Mouse (Mus musculus) stomach, postnatal 0 days (tissue): ENCODE measurements around the gene Gm17581. TPM values are rescaled to one million over a fixed set of nuclear protein-coding genes. Genes with fewer than 3 reads are reported as not detected.

ENCODE experiments used
- ATAC-seq: fragments of 200-750 bp; cut with Nextera tagmentation; 2 replicates; pipeline ENCODE4 v1.8.0; 2017; ENCODE audit not compliant: low FRiP score, low TSS enrichment
- DNase-seq: peaks from one replicate; pipeline ENCODE4 v3.0.0-alpha.2; 2016; ENCODE audit warnings: low spot score
- H3K27ac ChIP-seq: fragments of 300-500 bp; sonication (generic); replicated peaks from 2 replicates; pipeline ENCODE4 v1.5.1; 2014; ENCODE audit warnings: mild to moderate bottlenecking, control low read depth
- H3K27me3 ChIP-seq: fragments of 300-500 bp; sonication (generic); 2 replicates; pipeline ENCODE4 v1.6.1; 2014; ENCODE audit warnings: low read length; ENCODE audit not compliant: control insufficient read depth, insufficient read depth
- H3K36me3 ChIP-seq: fragments of 300-500 bp; sonication (generic); 2 replicates; pipeline ENCODE4 v1.6.1; 2014; ENCODE audit warnings: low read length, mixed read lengths; ENCODE audit not compliant: control insufficient read depth, insufficient read depth
- H3K4me1 ChIP-seq: fragments of 300-500 bp; sonication (generic); replicated peaks from 2 replicates; pipeline ENCODE4 v1.6.1; 2014; ENCODE audit warnings: antibody characterized with exemption; ENCODE audit not compliant: control insufficient read depth, insufficient read depth
- H3K4me2 ChIP-seq: fragments of 300-500 bp; sonication (generic); replicated peaks from 2 replicates; pipeline ENCODE4 v1.6.1; 2014; ENCODE audit warnings: low read depth, mild to moderate bottlenecking, control low read depth, moderate library complexity
- H3K4me3 ChIP-seq: fragments of 300-500 bp; sonication (generic); 2 replicates; pipeline ENCODE4 v1.5.1; 2014; ENCODE audit warnings: low read depth, low read length, control low read depth
- H3K9ac ChIP-seq: fragments of 300-500 bp; sonication (generic); 2 replicates; pipeline ENCODE4 v1.6.1; 2014; ENCODE audit warnings: mild to moderate bottlenecking, low read length, control low read depth, mixed read lengths
- H3K9me3 ChIP-seq: fragments of 300-500 bp; sonication (generic); 2 replicates; pipeline ENCODE4 v1.6.1; 2016; ENCODE audit warnings: low read length; ENCODE audit not compliant: control insufficient read depth
- CTCF ChIP-seq: IDR thresholded peaks from 2 replicates; pipeline ENCODE4 v1.5.1; 2016; ENCODE audit warnings: antibody characterized with exemption, low read depth, mild to moderate bottlenecking, moderate library complexity
- EP300 ChIP-seq: optimal IDR thresholded peaks from 2 replicates; pipeline ENCODE3; 2016; ENCODE audit warnings: antibody characterized with exemption
- WGBS: fragments of 180-500 bp; shearing (Covaris S2); extraction: QIAGEN DNeasy Blood & Tissue Kit; methylation state at CpG from one replicate; pipeline ENCODE4 v1.1.7; 2014; 5-methylcytosine and 5-hydroxymethylcytosine counted together
- polyA plus RNA-seq: library from polyadenylated mRNA; unstranded; fragments of >200 nt; fragmentation: Nextera tagmentation; extraction: Ambion mirVana; gene quantifications from 2 replicates; pipeline ENCODE4 v1.2.1, GENCODE M21; 2015

Gm17581 gene
- polyA plus RNA-seq, 1 experiment from 2014 or later: not detected

DNA sequence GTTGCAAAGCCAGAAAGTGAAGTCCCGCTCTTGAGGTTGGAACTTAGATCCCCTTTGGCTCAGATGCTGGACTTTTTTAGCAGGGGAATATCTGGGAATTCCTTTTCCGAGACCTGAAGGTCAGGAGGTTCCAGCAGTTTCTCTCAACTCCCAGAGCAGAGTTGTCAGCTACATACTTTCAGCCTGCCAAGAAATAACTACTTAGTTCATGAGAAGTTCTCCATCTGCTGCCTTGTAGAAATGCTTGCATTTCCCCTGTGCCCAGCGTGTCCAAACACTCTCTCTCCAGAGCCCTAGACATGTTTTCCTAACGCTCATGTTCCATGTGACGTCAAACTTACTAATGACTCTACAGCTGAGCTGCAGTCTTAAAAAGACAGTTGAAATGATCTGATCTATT is 586 bp downstream of the Gm17581 start:
- H3K4me3 ChIP-seq: no peak overlapping the region
- no peaks in the 10 kb centered on the region for H3K4me1 ChIP-seq
- no peak for ATAC-seq
- H3K27ac ChIP-seq: 0 out of 2 replicates have a peak overlapping the region, but pooled peaks have one; percentile 9
- no peak overlapping the region for H3K4me2 ChIP-seq
- DNase-seq: no peak
- H3K27me3 ChIP-seq: no peaks in the 10 kb centered on the region
- H3K9me3 ChIP-seq: no peaks in the 10 kb centered on the region
- H3K9ac ChIP-seq: no peak overlapping the region
- no peak for TF ChIP-seq CTCF
- WGBS: 41% methylated on average over 5 of the region's 5 CpGs
- no peaks in the 10 kb centered on the region for H3K36me3 ChIP-seq

DNA sequence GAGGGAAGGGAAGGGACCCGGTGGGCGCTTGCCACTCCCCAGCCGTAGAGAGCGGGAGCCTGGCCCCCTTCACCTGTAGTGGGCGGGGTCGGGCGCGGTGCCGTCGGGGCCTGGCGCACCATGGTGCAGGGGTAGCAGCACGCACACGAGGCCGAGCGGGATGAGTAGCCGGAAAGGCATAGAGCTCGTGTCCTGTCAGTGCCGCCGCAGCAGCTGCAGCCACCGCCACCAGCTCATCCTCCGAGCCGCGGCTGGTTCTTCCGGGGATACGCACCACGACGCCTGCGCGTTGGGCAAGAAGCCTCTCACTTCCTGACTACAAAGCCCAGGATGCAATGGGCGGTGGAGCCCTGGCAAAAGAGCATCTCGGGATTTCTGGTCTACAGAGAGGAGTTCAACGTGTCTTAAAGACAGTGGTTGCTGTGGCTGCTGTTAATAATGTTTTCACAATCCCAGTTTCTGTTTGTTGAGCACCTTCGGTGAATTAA is 6.5 kb downstream of the Gm17581 start, which contains the start of gene Edem2:
TSS of gene Edem2 (minus strand) at position 318 of the 488 bp plus-strand sequence.
- Histone ChIP-seq H3K36me3 (peaks cover 3% of the 10 kb centered on the region; the same call in 1 of the 2 replicates), H3K27me3 (no peaks in the 10 kb centered on the region), H3K4me2 (peak within 1 kb of the TSS; percentile 94), H3K9ac (peak within 1 kb of the TSS; percentile 81), H3K9me3 (no peaks in the 10 kb centered on the region), H3K4me3 (peak within 1 kb of the TSS; percentile 88), H3K27ac (peak within 1 kb of the TSS; percentile 58), H3K4me1 (peaks cover 3% of the 10 kb centered on the region; the same call in 1 of the 2 replicates)
- peak; percentile 93 for DNase-seq
- peak; percentile 85 for ATAC-seq
- TF ChIP-seq EP300: no peak
- TF ChIP-seq CTCF: no peak; the same call in 1 of the 2 replicates
- WGBS: under 1% methylated on average over 33 of the region's 33 CpGs

DNA sequence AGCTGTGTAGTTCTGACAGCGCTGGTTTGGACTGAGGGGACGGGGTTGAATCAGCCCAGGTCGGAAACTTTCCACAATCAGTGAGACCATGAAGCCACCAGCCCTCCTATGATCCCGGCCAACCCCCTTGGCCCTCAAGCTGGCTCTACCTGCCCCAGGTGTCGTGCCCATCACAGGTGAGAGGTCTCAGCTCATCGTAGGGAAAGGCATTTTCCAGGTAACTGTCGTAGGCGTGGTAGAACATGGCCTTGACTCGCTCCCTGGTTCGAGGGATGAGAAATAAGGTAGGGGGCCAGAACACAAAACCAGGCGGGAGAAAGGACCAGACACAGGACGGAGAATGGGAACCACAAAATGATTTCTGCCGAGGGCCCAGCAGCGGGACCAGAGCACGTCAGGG is 6.9 kb downstream of the Gm17581 start:
- no peak for TF ChIP-seq EP300
- TF ChIP-seq CTCF: no peak
- DNase-seq (no peak), ATAC-seq (no peak; the same call in 1 of the 2 replicates)
- H3K27me3 ChIP-seq: no peaks in the 10 kb centered on the region
- H3K9me3 ChIP-seq: no peaks in the 10 kb centered on the region
- peaks cover 3% of the 10 kb centered on the region; the same call in 1 of the 2 replicates for H3K36me3 ChIP-seq
- H3K4me3 ChIP-seq: peak overlapping the region; percentile 88
- H3K9ac ChIP-seq: peak overlapping the region; percentile 81
- H3K4me1 ChIP-seq: peaks cover 3% of the 10 kb centered on the region; the same call in 1 of the 2 replicates
- H3K27ac ChIP-seq: peak overlapping the region; percentile 58
- 5% methylated on average over 15 of the region's 15 CpGs for WGBS
- peak overlapping the region; percentile 94 for H3K4me2 ChIP-seq

DNA sequence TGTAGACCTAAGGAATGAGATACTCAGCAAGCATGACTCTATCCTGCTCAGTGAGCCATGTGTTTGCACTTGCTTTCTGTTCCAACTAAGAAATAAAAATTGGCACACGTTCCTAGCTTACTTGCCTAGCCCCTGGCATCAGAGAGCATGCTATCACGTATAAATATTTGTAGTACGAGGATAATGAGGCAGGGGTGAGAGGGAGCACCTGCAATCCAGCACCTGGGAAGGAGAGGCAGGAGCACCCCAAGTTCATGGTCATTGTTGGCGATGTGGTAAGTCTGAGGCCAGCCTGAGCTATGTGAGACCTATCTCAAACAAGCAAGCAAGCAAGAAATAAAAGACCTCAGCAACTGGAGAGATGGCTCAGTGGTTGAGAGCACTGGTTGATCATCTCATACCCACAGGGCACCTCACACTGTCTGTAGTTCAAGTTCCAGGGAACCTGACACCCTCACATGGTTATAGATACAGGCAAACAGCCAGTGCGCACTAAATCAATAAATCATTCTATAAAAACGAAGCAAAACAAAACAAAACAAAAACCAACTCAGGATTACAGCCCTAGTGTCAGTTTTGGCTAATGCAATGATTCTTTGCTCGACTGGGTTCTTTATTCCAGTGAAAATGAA is 7.8 kb downstream of the Gm17581 start:
- Histone ChIP-seq H3K4me3 (no peak overlapping the region), H3K4me1 (peaks cover 3% of the 10 kb centered on the region; the same call in 1 of the 2 replicates), H3K27ac (peak overlapping the region; percentile 58; the same call in 1 of the 2 replicates), H3K36me3 (peaks cover 3% of the 10 kb centered on the region; the same call in 1 of the 2 replicates), H3K4me2 (peak overlapping the region; percentile 94; the same call in 1 of the 2 replicates), H3K9me3 (no peaks in the 10 kb centered on the region), H3K27me3 (no peaks in the 10 kb centered on the region), H3K9ac (no peak overlapping the region)
- DNase-seq: peak; percentile 60
- peak; percentile 78 for ATAC-seq
- WGBS: 42% methylated on average over 7 of the region's 7 CpGs
- TF ChIP-seq EP300: no peak

DNA sequence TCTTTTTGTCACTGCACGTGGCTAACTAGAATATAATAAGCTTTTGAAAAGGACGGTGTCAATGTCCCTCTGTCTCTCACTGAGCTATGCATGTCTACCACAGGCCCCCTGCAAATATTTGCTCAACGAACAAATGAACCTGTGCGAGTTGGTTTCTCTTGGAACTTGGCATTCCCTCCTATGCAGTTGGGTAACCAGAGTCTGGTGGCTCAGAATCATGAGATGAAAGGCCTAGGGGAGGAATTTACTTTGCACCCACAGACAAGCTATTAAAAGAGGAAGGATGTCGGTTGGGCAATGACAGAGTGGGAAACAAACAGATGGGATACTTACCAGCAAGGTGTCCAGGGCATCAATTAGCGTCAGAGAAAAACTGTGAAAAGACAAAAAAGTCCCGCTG is 9.4 kb downstream of the Gm17581 start:
- H3K4me2 ChIP-seq: no peak overlapping the region
- TF ChIP-seq EP300 (no peak), CTCF (no peak)
- H3K9ac ChIP-seq: no peak overlapping the region
- H3K36me3 ChIP-seq: peaks cover 3% of the 10 kb centered on the region; the same call in 1 of the 2 replicates
- ATAC-seq (no peak), DNase-seq (no peak)
- H3K4me3 ChIP-seq: no peak overlapping the region
- no peaks in the 10 kb centered on the region for H3K9me3 ChIP-seq
- H3K27me3 ChIP-seq: no peaks in the 10 kb centered on the region
- 56% methylated on average over 7 of the region's 7 CpGs for WGBS
- H3K4me1 ChIP-seq: peaks cover 3% of the 10 kb centered on the region; the same call in 1 of the 2 replicates
- H3K27ac ChIP-seq: no peak overlapping the region

DNA sequence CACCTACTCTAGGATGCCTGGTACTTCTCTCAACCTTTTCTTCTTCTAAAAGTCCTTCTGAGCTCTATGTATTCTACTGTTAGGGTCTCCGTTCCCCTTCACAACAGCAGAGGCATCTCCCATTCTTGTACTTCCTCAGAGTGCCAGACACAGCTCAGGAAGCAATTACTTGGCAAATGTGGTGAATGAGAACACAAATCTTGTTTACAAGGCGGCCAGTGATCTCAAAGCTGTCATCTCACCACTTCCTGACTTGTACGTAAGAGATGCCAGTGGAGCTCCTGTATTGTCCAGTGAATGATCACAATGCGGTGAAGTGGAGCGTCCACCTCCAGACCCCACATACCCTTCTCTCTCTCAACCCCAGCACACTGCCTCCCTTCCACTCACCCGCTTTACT is 11.1 kb downstream of the Gm17581 start:
- H3K36me3 ChIP-seq: peaks cover 5% of the 10 kb centered on the region; the same call in 1 of the 2 replicates
- WGBS: 87% methylated on average over 6 of the region's 6 CpGs
- TF ChIP-seq CTCF: no peak
- H3K27ac ChIP-seq: no peak overlapping the region
- H3K4me2 ChIP-seq: no peak overlapping the region
- H3K27me3 ChIP-seq: no peaks in the 10 kb centered on the region
- ATAC-seq (no peak), DNase-seq (no peak)
- H3K9me3 ChIP-seq: no peaks in the 10 kb centered on the region
- H3K4me1 ChIP-seq: peaks cover 3% of the 10 kb centered on the region; the same call in 1 of the 2 replicates
- no peak overlapping the region for H3K9ac ChIP-seq
- no peak overlapping the region for H3K4me3 ChIP-seq
